Mouse (Mus musculus) kidney, embryonic 15.5 days (tissue): ENCODE measurements around the gene Mrpl36. TPM values are rescaled to one million over a fixed set of nuclear protein-coding genes. Genes with fewer than 3 reads are reported as not detected.

Experiments used
- ATAC-seq: fragments of 200-750 bp; cut with Nextera tagmentation; replicated peaks from 2 replicates; pipeline ENCODE4 v1.8.0; 2017; ENCODE audit warnings: moderate TSS enrichment; ENCODE audit not compliant: low FRiP score
- H3K27ac ChIP-seq: fragments of 300-500 bp; sonication (generic); 2 replicates; pipeline ENCODE4 v1.5.1; 2015; ENCODE audit warnings: mild to moderate bottlenecking, inconsistent platforms
- H3K27me3 ChIP-seq: fragments of 300-500 bp; sonication (generic); 2 replicates; pipeline ENCODE4 v1.6.1; 2015; ENCODE audit warnings: inconsistent platforms
- H3K36me3 ChIP-seq: fragments of 300-500 bp; sonication (generic); 2 replicates; pipeline ENCODE4 v1.6.1; 2015; ENCODE audit warnings: inconsistent platforms
- H3K4me1 ChIP-seq: fragments of 300-500 bp; sonication (generic); 2 replicates; pipeline ENCODE4 v1.6.1; 2015; ENCODE audit warnings: inconsistent platforms
- H3K4me2 ChIP-seq: fragments of 300-500 bp; sonication (generic); 2 replicates; pipeline ENCODE4 v1.6.1; 2015; ENCODE audit warnings: moderate library complexity, mild to moderate bottlenecking, inconsistent platforms
- H3K4me3 ChIP-seq: fragments of 300-500 bp; sonication (generic); replicated peaks from 2 replicates; pipeline ENCODE4 v1.5.1; 2015; ENCODE audit warnings: mild to moderate bottlenecking, inconsistent platforms
- H3K9ac ChIP-seq: fragments of 300-500 bp; sonication (generic); 2 replicates; pipeline ENCODE4 v1.6.1; 2015; ENCODE audit warnings: mild to moderate bottlenecking, inconsistent platforms
- H3K9me3 ChIP-seq: fragments of 300-500 bp; sonication (generic); replicated peaks from 2 replicates; pipeline ENCODE4 v1.6.1; 2016; ENCODE audit warnings: inconsistent platforms
- WGBS: fragments of 180-500 bp; shearing (Covaris S2); methylation state at CpG from one replicate; pipeline ENCODE4 v1.1.7; 2015; ENCODE audit warnings: mixed read lengths; 5-methylcytosine and 5-hydroxymethylcytosine counted together
- polyA plus RNA-seq: library from polyadenylated mRNA; unstranded; fragments of >200 nt; fragmentation: Nextera tagmentation; extraction: Ambion mirVana; gene quantifications from 2 replicates; pipeline ENCODE4 v1.2.1, GENCODE M21; 2015

Mrpl36 gene
- polyA plus RNA-seq, 1 experiment from 2014 or later, result 117 TPM

DNA sequence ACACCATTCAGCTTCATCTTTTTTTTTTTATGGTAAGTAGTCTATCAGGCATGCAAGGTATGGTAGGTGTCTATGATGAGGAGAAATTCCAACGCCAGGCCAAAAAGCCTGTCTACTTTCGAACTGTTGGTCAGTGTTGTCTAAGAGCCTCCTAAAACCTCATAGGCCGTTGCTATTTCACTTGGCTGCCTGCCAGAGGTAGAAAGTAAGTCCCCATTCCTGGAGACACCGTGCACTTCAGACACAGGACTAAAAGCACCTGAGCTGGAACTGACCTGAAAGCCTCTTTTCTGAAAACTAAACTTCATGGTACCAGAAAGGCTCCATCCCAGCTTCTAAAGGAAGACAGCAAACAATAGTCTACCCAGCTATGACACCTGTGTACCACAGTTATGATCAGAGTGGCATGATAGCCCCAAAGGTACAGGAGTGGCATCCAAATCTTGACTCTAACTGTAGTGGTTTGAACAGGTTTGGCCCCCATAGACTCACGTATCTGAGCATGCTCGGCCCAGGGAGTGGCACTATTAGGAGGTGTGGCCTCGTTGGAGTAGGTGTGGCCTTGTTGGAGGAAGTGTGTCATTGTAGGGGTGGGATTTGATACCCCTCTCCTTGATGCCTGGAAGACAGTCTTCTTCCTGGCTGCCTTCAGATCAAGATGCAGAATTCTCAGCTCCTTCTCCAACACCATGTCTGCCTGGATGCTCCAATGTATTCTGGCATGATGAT is 19.8 kb downstream of the Mrpl36 start:
- H3K4me1 ChIP-seq, result 0 out of 2 replicates have a peak, but pooled peaks cover 3% of the 10 kb centered on the region
- H3K36me3 ChIP-seq, result no peaks in the 10 kb centered on the region
- no peaks in the 10 kb centered on the region for H3K9me3 ChIP-seq
- H3K27me3 ChIP-seq, result 0 out of 2 replicates have a peak, but pooled peaks cover 3% of the 10 kb centered on the region
- no peak overlapping the region for H3K4me2 ChIP-seq
- H3K4me3 ChIP-seq, result no peak overlapping the region
- WGBS, result 73% methylated on average over 7 of the region's 7 CpGs
- ATAC-seq, result no peak
- H3K9ac ChIP-seq, result no peak overlapping the region
- no peak overlapping the region for H3K27ac ChIP-seq

GRCm38 (mm10) chr13:73350741-73351140 is 22.4 kb downstream of the Mrpl36 start:
- 85% methylated on average over 9 of the region's 9 CpGs for WGBS
- no peak for ATAC-seq

DNA sequence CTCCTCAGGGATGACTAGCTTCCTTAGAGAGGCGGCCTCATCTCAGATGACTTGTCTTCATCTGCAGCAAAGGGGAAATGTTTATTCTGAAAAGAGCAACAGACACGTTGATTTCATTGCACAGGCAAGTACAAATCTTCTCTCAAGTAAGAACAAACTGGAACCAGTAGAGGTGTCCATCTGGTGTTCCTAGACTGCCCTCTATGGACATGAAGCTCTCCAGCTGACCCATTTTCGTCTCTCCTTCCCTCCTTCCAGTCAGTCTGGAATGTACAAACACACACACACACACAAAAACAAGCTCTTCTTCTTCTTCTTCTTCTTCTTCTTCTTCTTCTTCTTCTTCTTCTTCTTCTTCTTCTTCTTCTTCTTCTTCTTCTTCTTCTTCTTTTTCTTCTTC is 23.6 kb downstream of the Mrpl36 start:
- no peak overlapping the region for H3K27ac ChIP-seq
- H3K9me3 ChIP-seq, result no peaks in the 10 kb centered on the region
- no peaks in the 10 kb centered on the region for H3K36me3 ChIP-seq
- 73% methylated on average over 3 of the region's 3 CpGs for WGBS
- H3K27me3 ChIP-seq, result 0 out of 2 replicates have a peak, but pooled peaks cover 6% of the 10 kb centered on the region
- ATAC-seq, result no peak
- no peak overlapping the region for H3K4me3 ChIP-seq
- H3K4me2 ChIP-seq, result no peak overlapping the region
- H3K4me1 ChIP-seq, result no peaks in the 10 kb centered on the region
- H3K9ac ChIP-seq, result no peak overlapping the region

More at GRCm38 (mm10) chr13:73350741-73351140, 22.4 kb downstream of the Mrpl36 start:
- H3K27me3 ChIP-seq, result 0 out of 2 replicates have a peak, but pooled peaks cover 6% of the 10 kb centered on the region
- no peak overlapping the region for H3K4me2 ChIP-seq
- H3K9me3 ChIP-seq, result no peaks in the 10 kb centered on the region
- H3K9ac ChIP-seq, result no peak overlapping the region
- H3K4me1 ChIP-seq, result 0 out of 2 replicates have a peak, but pooled peaks cover 3% of the 10 kb centered on the region
- H3K27ac ChIP-seq, result no peak overlapping the region
- no peak overlapping the region for H3K4me3 ChIP-seq
- no peaks in the 10 kb centered on the region for H3K36me3 ChIP-seq

- Histone ChIP-seq H3K9me3 (no peaks in the 10 kb centered on the region), H3K4me1 (no peaks in the 10 kb centered on the region), H3K9ac (no peak overlapping the region), H3K36me3 (no peaks in the 10 kb centered on the region), H3K27me3 (0 out of 2 replicates have a peak, but pooled peaks cover 6% of the 10 kb centered on the region), H3K4me3 (no peak overlapping the region), H3K4me2 (no peak overlapping the region), H3K27ac (no peak overlapping the region)
- no peak for ATAC-seq
These were observed 24.2 kb downstream of the Mrpl36 start for GRCm38 (mm10) chr13:73352491-73352890.

- Histone ChIP-seq H3K4me3 (no peak overlapping the region), H3K36me3 (no peaks in the 10 kb centered on the region), H3K27me3 (0 out of 2 replicates have a peak, but pooled peaks cover 3% of the 10 kb centered on the region), H3K9ac (no peak overlapping the region), H3K9me3 (no peaks in the 10 kb centered on the region), H3K27ac (no peak overlapping the region), H3K4me2 (no peak overlapping the region), H3K4me1 (no peaks in the 10 kb centered on the region)
- WGBS, result 84% methylated on average over 3 of the region's 3 CpGs
- ATAC-seq, result no peak
These were observed 28.8 kb downstream of the Mrpl36 start for GRCm38 (mm10) chr13:73357106-73357505.

DNA sequence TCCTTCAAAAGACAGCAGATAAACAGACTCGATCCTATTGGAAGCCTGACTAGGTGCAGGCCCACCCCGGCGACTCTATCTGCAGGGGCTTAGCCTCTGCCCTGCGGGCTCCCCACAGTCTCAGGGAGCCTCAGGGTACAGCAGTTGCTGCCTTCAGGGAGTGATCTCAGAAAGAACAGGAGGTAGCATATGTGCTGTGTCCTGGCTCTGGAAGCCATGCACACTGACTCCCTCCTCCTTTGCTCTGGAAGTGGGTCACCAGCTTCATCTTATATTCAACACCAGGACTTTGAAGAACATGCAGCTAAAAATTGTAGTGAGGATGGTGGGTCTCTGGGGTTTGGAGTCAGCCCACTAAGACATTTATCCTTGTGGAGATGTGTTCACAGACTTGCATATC is 45.1 kb downstream of the Mrpl36 start:
- Histone ChIP-seq H3K27ac (no peak overlapping the region), H3K9ac (no peak overlapping the region), H3K27me3 (no peaks in the 10 kb centered on the region), H3K4me1 (no peaks in the 10 kb centered on the region), H3K36me3 (no peaks in the 10 kb centered on the region), H3K4me3 (no peak overlapping the region), H3K4me2 (no peak overlapping the region), H3K9me3 (no peaks in the 10 kb centered on the region)
- 80% methylated on average over 4 of the region's 4 CpGs for WGBS
- ATAC-seq, result no peak

DNA sequence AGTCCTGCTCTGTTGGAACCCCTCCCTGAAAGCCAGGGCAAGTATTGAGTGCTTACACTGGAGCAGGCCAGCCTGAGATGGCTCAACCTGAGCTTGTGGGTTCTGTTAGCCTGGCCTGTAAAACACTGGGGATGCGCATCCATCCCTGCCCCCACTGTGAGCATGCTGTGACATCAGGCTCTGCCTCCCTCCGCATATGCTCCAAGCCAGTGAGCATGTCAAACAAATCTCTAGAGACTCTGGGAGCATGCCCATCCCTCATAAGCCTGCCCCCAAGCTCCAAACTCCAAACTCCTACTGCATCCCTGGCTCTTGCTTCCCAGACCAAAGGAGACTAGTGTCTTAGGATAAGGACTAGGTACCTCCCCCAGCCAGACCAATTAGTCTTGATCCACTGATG is 46.3 kb downstream of the Mrpl36 start:
- H3K4me3 ChIP-seq, result no peak overlapping the region
- H3K27me3 ChIP-seq, result no peaks in the 10 kb centered on the region
- H3K4me1 ChIP-seq, result no peaks in the 10 kb centered on the region
- H3K4me2 ChIP-seq, result no peak overlapping the region
- ATAC-seq, result no peak; the same call in 1 of the 2 replicates
- H3K9me3 ChIP-seq, result no peaks in the 10 kb centered on the region
- 76% methylated on average over 2 of the region's 2 CpGs for WGBS
- no peak overlapping the region for H3K9ac ChIP-seq
- no peaks in the 10 kb centered on the region for H3K36me3 ChIP-seq
- no peak overlapping the region for H3K27ac ChIP-seq

- Histone ChIP-seq H3K27me3 (no peaks in the 10 kb centered on the region), H3K9ac (no peak overlapping the region), H3K4me1 (no peaks in the 10 kb centered on the region), H3K4me2 (no peak overlapping the region), H3K27ac (no peak overlapping the region), H3K4me3 (no peak overlapping the region), H3K9me3 (no peaks in the 10 kb centered on the region), H3K36me3 (no peaks in the 10 kb centered on the region)
- ATAC-seq, result no peak
- WGBS, result 89% methylated on average over 9 of the region's 9 CpGs
These were observed 49.3 kb downstream of the Mrpl36 start for GRCm38 (mm10) chr13:73377637-73378036.

Other genes with a start within 250 kb of the Mrpl36 start
- gene Irx4, start 68.0 kb upstream of the Mrpl36 start, polyA plus RNA-seq, result 0.45 and 0.55 TPM in 2 replicates
- 382 and 385 TPM in 2 replicates for gene Ndufs6, start within 50 bp of the Mrpl36 start, polyA plus RNA-seq
- 36.1 and 36.4 TPM in 2 replicates for gene Lpcat1, start 138.7 kb downstream of the Mrpl36 start, polyA plus RNA-seq
- gene Slc6a3, start 208.2 kb downstream of the Mrpl36 start, polyA plus RNA-seq, result 0.10 TPM in 1 of 2 replicates, not detected in the other